Mouse (Mus musculus): ENCODE results near the gene Etnk1.

GRCm38 (mm10) chr6:143167981-143168674 lies 1.1 kb downstream of the Etnk1 start:
- TF ChIP-seq GATA1 (IDR thresholded peaks at IDR 0.05; ENCODE audit: borderline replicate concordance, low read length) (no peak), CTCF (IDR thresholded peaks at IDR 0.05; ENCODE audit: low read depth, low read length) (no peak), TAL1 (conservative IDR thresholded peaks at IDR 0.05; ENCODE audit: low read depth, low read length) (no peak), POLR2AphosphoS5 (IDR thresholded peaks at IDR 0.05; ENCODE audit: insufficient replicate concordance, low read depth, low read length) (no peak)
